Mouse (Mus musculus) myocyte (in vitro differentiated cells): ENCODE measurements around the gene Speer4b.

Source experiments
- CEBPB ChIP-seq: IDR thresholded peaks from 2 replicates; pipeline ENCODE4 v1.6.1; 2011; ENCODE audit warnings: mild to moderate bottlenecking, moderate library complexity; ENCODE audit not compliant: poor library complexity, insufficient read depth, severe bottlenecking
- E2F4 ChIP-seq: IDR thresholded peaks from one replicate; pipeline ENCODE4 v1.6.1; 2011; ENCODE audit warnings: mild to moderate bottlenecking, control low read depth, moderate library complexity; ENCODE audit not compliant: insufficient read depth
- MYOD1 ChIP-seq, 3 experiments: IDR thresholded peaks; one replicate each; pipeline ENCODE4 v1.6.1; 2011; ENCODE audit warnings: control low read depth in 2 of 3, low read depth in 2 of 3, mild to moderate bottlenecking in 2 of 3, moderate library complexity in 1 of 3; ENCODE audit not compliant: insufficient read length in 2 of 3, control insufficient read depth in 1 of 3
- MYOG ChIP-seq, 3 experiments: IDR thresholded peaks; one replicate each; pipeline ENCODE4 v1.6.1; 2011; ENCODE audit warnings: control low read depth in 2 of 3, low read depth in 2 of 3, mild to moderate bottlenecking in 2 of 3; ENCODE audit not compliant: insufficient read length in 2 of 3, control insufficient read depth in 1 of 3, insufficient read depth in 1 of 3
- POLR2A ChIP-seq: IDR thresholded peaks from one replicate; pipeline ENCODE4 v1.6.1; 2011; ENCODE audit warnings: low read depth, mild to moderate bottlenecking, control low read depth, moderate library complexity; ENCODE audit not compliant: insufficient read length
- TCF12 ChIP-seq: IDR thresholded peaks from one replicate; pipeline ENCODE4 v1.6.1; 2011; ENCODE audit warnings: mild to moderate bottlenecking, control low read depth; ENCODE audit not compliant: poor library complexity, insufficient read depth, severe bottlenecking

DNA sequence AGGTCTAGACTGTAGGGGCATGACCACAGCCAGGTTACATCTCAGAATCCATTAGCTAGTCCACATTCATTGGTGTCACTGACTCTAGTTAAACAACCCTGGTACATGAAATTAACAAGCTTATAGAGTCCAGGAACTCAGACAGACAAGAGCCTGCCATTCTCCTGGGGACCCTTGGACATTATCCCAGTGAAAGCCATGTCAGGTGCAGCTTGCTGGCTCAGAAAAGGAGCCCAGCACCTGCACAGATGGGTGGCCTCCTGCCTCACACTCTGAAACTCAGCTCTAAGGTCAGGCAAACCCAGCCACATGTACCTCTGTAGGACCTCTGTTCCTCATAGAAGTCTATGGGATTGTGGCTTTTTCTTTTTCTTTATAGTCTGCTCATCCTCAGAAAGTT is 17.5 kb upstream of the Speer4b start:
- TF ChIP-seq POLR2A (no peak), MYOG (IDR thresholded peaks at IDR 0.05; ENCODE audit: control insufficient read depth in 1 of 3, insufficient read depth in 1 of 3, insufficient read length in 2 of 3, low read depth in 2 of 3) (no peak), CEBPB (no peak), MYOD1 (IDR thresholded peaks at IDR 0.05; ENCODE audit: control insufficient read depth in 1 of 3, insufficient read length in 2 of 3, low read depth in 2 of 3) (no peak), E2F4 (no peak), TCF12 (no peak)
